In the genomic region with DNA sequence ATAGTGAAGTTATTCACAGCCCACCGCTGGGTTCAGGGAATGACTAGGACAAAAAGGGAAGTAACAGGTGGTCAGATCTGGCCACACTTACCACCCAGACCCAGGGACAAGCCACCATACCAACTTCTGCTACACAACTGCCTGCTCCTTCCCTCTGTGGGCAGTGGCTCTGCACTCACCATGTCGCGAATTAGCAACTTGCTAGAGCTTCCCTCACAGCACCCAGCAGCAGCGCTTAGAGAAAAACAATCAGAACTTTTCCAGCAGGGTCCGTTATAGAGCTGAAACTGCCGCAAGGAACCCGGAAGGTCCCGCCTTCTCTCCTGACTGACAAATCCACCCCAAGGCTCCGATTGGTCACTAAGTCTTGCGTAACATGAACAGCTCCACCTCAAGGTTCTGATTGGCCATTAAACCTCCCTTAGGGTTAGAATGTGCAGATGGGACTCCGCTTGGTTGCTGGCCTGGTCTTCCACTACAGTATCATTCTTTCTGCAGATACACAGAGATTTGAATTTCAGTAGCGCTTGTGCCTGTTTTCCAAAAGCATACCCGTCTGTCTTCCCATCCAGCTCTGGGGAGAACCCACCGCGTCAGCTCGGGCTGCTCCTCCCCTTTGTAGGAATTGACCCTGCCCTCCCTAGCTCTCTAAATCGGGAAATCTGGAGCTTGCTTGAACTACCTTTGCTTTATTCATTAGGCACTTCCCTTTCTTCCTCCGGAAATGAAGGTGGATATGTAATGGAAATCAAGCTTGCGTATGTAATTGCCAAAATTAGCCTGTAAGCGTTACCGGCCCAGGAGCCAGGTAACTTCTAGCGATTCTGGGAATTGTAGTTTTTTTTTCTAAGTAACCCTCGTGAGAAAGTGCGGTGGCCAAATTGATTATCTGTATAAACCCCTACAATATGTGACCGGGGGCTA, we compare ENCODE assay signal across 7 mouse cellular contexts. TPM values are rescaled to one million over a fixed set of nuclear protein-coding genes. Genes with fewer than 3 reads are reported as not detected.
A peak's percentile ranks its signal among the peaks of the same experiment; 100 is the strongest.
DNase-seq lines count a peak whose midpoint lies in the region; ATAC-seq lines count a peak whose summit lies in the region.

Gene AI987944 (minus strand): TSS at position 332 of the 924 bp plus-strand sequence.

- peak; percentile 88 for DNase-seq in adrenal gland, postnatal 14 days
- peak; percentile 92 for DNase-seq in embryonic facial prominence, embryonic 11.5 days (ENCODE audit: low spot score)
- DNase-seq in kidney, adult 11 months = peak; percentile 87
- peak; percentile 75 for DNase-seq in limb, embryonic 10.5 days (ENCODE audit: low spot score)
- peak; percentile 70 for DNase-seq in spleen, adult 12 weeks (ENCODE audit: low spot score)

- H3K27me3 ChIP-seq in embryonic facial prominence, embryonic 11.5 days (ENCODE audit: control insufficient read depth, insufficient read depth, low read length) = no peaks in the 10 kb centered on the region
- no peaks in the 10 kb centered on the region for H3K27me3 ChIP-seq in limb, embryonic 10.5 days (ENCODE audit: low read depth, poor library complexity, severe bottlenecking)
- no peaks in the 10 kb centered on the region for H3K27me3 ChIP-seq in midbrain, embryonic 13.5 days

- no peaks in the 10 kb centered on the region for H3K9me3 ChIP-seq in embryonic facial prominence, embryonic 11.5 days (replicated peaks; ENCODE audit: control insufficient read depth, low read length)
- H3K9me3 ChIP-seq in limb, embryonic 10.5 days (replicated peaks) = no peaks in the 10 kb centered on the region
- no peaks in the 10 kb centered on the region for H3K9me3 ChIP-seq in midbrain, embryonic 13.5 days

- H3K9ac ChIP-seq in embryonic facial prominence, embryonic 11.5 days (replicated peaks; ENCODE audit: low read length) = peak within 1 kb of the TSS; percentile 50
- peak within 1 kb of the TSS; percentile 64 for H3K9ac ChIP-seq in midbrain, embryonic 13.5 days (replicated peaks)

- peak within 1 kb of the TSS; percentile 17; the same call in 1 of the 2 replicates for H3K27ac ChIP-seq in embryonic facial prominence, embryonic 11.5 days (replicated peaks; ENCODE audit: low read depth, low read length)
- peak within 1 kb of the TSS; percentile 83 for H3K27ac ChIP-seq in limb, embryonic 10.5 days
- H3K27ac ChIP-seq in midbrain, embryonic 13.5 days = peak within 1 kb of the TSS; percentile 81

- peak within 1 kb of the TSS; percentile 40 for H3K4me3 ChIP-seq in embryonic facial prominence, embryonic 11.5 days (ENCODE audit: low read depth, low read length)
- peak within 1 kb of the TSS; percentile 60 for H3K4me3 ChIP-seq in limb, embryonic 10.5 days
- peak within 1 kb of the TSS; percentile 51 for H3K4me3 ChIP-seq in midbrain, embryonic 13.5 days (replicated peaks)

- H3K4me1 ChIP-seq in embryonic facial prominence, embryonic 11.5 days (ENCODE audit: control insufficient read depth, insufficient read depth, low read length) = no peaks in the 10 kb centered on the region
- no peaks in the 10 kb centered on the region for H3K4me1 ChIP-seq in limb, embryonic 10.5 days
- 0 out of 2 replicates have a peak, but pooled peaks cover 5% of the 10 kb centered on the region for H3K4me1 ChIP-seq in midbrain, embryonic 13.5 days (replicated peaks)

- H3K36me3 ChIP-seq in embryonic facial prominence, embryonic 11.5 days (replicated peaks; ENCODE audit: control insufficient read depth, insufficient read depth, low read depth, low read length) = no peaks in the 10 kb centered on the region
- H3K36me3 ChIP-seq in limb, embryonic 10.5 days = no peaks in the 10 kb centered on the region
- no peaks in the 10 kb centered on the region for H3K36me3 ChIP-seq in midbrain, embryonic 13.5 days

- under 1% methylated on average over 25 of the region's 25 CpGs for WGBS in embryonic facial prominence, embryonic 11.5 days
- under 1% methylated on average over 25 of the region's 25 CpGs for WGBS in limb, embryonic 10.5 days
- WGBS in midbrain, embryonic 13.5 days = 0% methylated on average over 25 of the region's 25 CpGs

- peak within 1 kb of the TSS; percentile 42 for H3K4me2 ChIP-seq in embryonic facial prominence, embryonic 11.5 days (ENCODE audit: low read depth, low read length)
- peak within 1 kb of the TSS; percentile 56 for H3K4me2 ChIP-seq in midbrain, embryonic 13.5 days (replicated peaks)

- ATAC-seq in embryonic facial prominence, embryonic 11.5 days (replicated peaks; ENCODE audit: insufficient number of reproducible peaks, low FRiP score, low TSS enrichment, low read depth) = peak; percentile 98
- ATAC-seq in granulocyte monocyte progenitor cell, adult 5-6 weeks (replicated peaks; ENCODE audit: poor library complexity, severe bottlenecking) = peak; percentile 95
- peak; percentile 99 for ATAC-seq in midbrain, embryonic 13.5 days

RNA-seq across cellular contexts. Expression of gene AI987944, which starts in this region (rescaled TPM):
- 10.6 and 14.2 TPM in 2 replicates for total RNA-seq in adrenal gland, postnatal 14 days (2021)
- polyA plus RNA-seq in embryonic facial prominence, embryonic 11.5 days (2014; fragmentation: Nextera tagmentation; extraction: Ambion mirVana) = 9.4 and 11.7 TPM in 2 replicates
- 23.8 and 33.7 TPM in 2 replicates for total RNA-seq in granulocyte monocyte progenitor cell, adult 5-6 weeks (2014; fragmentation: Nextera tagmentation)
- 19.5 and 27.3 TPM in 2 replicates for total RNA-seq in granulocyte monocyte progenitor cell, adult 5-6 weeks (2017)
- polyA plus RNA-seq in limb, embryonic 10.5 days (2016; fragmentation: Nextera tagmentation; extraction: Ambion mirVana) = 7.7 and 9.5 TPM in 2 replicates
- polyA plus RNA-seq in midbrain, embryonic 13.5 days (2015; fragmentation: Nextera tagmentation; extraction: Ambion mirVana) = 7.4 and 9.4 TPM in 2 replicates

Comparison
In these comparisons a context has a peak if more than half of its experiments do, and no peak if none do; other contexts are left out.
1. Peak in every context shown above with its lines: DNase-seq, ATAC-seq, H3K4me3 ChIP-seq and H3K27ac ChIP-seq.
2. H3K27ac ChIP-seq: peak in every context shown above with its lines; median percentile 83 in limb, embryonic 10.5 days; 81 in midbrain, embryonic 13.5 days; 17 in embryonic facial prominence, embryonic 11.5 days.